Mouse (Mus musculus) CH12.LX (cell line): ENCODE data around the gene Slc26a6. TPM values are rescaled to one million over a fixed set of nuclear protein-coding genes. Genes with fewer than 3 reads are reported as not detected.

Experiments used
- DNase-seq: peaks from one replicate; pipeline ENCODE4 v3.0.0-alpha.2; 2013; ENCODE audit errors: extremely low read depth
- H3K27ac ChIP-seq: 2 replicates; pipeline ENCODE4 v1.5.1; 2012; ENCODE audit warnings: low read depth, mild to moderate bottlenecking, control low read depth, moderate library complexity; ENCODE audit not compliant: insufficient read depth
- H3K27me3 ChIP-seq: replicated peaks from 2 replicates; pipeline ENCODE3; 2012; ENCODE audit warnings: inconsistent platforms
- H3K36me3 ChIP-seq, 2 experiments: replicated peaks in 1 of 2; 2 replicates each; pipeline versions ENCODE3 to v1.6.1; 2012; ENCODE audit warnings: inconsistent platforms in 1 of 2, low read length in 1 of 2, mild to moderate bottlenecking in 1 of 2, mixed read lengths in 1 of 2, moderate library complexity in 1 of 2; ENCODE audit not compliant: control insufficient read depth in 1 of 2, insufficient read depth in 1 of 2
- H3K4me1 ChIP-seq, 2 experiments: 2 replicates each; pipeline ENCODE4 v1.6.1; 2012; ENCODE audit warnings: inconsistent platforms in 1 of 2, moderate library complexity in 1 of 2; ENCODE audit not compliant: insufficient read depth in 2 of 2, control insufficient read depth in 1 of 2
- H3K4me2 ChIP-seq: 2 replicates; pipeline ENCODE4 v1.6.1; 2012; ENCODE audit warnings: low read depth, mild to moderate bottlenecking, control low read depth; ENCODE audit not compliant: poor library complexity, insufficient read depth, severe bottlenecking
- H3K4me3 ChIP-seq, 3 experiments: fragments of 150-350 bp in 1 of 3; sonication (generic) in 1 of 3; replicated peaks in 1 of 3; 2 replicates each; pipeline versions ENCODE3 to v1.5.1; 2011 to 2012; ENCODE audit warnings: low read depth in 2 of 3, low read length in 2 of 3, mild to moderate bottlenecking in 2 of 3, moderate library complexity in 2 of 3, control low read depth in 1 of 3, improper control_type of control experiment in 1 of 3, inconsistent platforms in 1 of 3, mixed read lengths in 1 of 3; ENCODE audit not compliant: poor library complexity in 1 of 3
- H3K79me2 ChIP-seq: replicated peaks from 2 replicates; pipeline ENCODE4 v1.6.1; 2012; ENCODE audit warnings: mild to moderate bottlenecking, moderate library complexity; ENCODE audit not compliant: control insufficient read depth, poor library complexity, insufficient read depth, severe bottlenecking; ENCODE audit errors: extremely low read depth
- H3K9ac ChIP-seq: 2 replicates; pipeline ENCODE4 v1.6.1; 2012; ENCODE audit warnings: low read depth, mild to moderate bottlenecking, control low read depth, moderate library complexity; ENCODE audit not compliant: insufficient read depth
- H3K9me3 ChIP-seq: replicated peaks from 2 replicates; pipeline ENCODE3; 2012; ENCODE audit warnings: low read length, inconsistent platforms, mixed read lengths
- BHLHE40 ChIP-seq: IDR thresholded peaks from 2 replicates; pipeline ENCODE4 v1.6.1; 2011; ENCODE audit warnings: mild to moderate bottlenecking, low read depth, low read length, improper control_type of control experiment
- CTCF ChIP-seq, 2 experiments: IDR thresholded peaks in 1 of 2; conservative IDR thresholded peaks in 1 of 2; 2 replicates each; pipeline ENCODE4 v1.5.1; 2011 to 2012; ENCODE audit warnings: low read depth in 2 of 2, low read length in 2 of 2, improper control_type of control experiment in 1 of 2, inconsistent platforms in 1 of 2, mild to moderate bottlenecking in 1 of 2, moderate library complexity in 1 of 2
- GABPA ChIP-seq: IDR thresholded peaks from 2 replicates; pipeline ENCODE4 v1.6.1; 2012; ENCODE audit warnings: low read depth, low read length, improper control_type of control experiment, inconsistent platforms; ENCODE audit not compliant: insufficient replicate concordance
- HCFC1 ChIP-seq: IDR thresholded peaks from 2 replicates; pipeline ENCODE4 v1.6.1; 2012; ENCODE audit warnings: low read depth, mild to moderate bottlenecking, inconsistent platforms, low read length, improper control_type of control experiment
- IRF4 ChIP-seq: IDR thresholded peaks from 2 replicates; pipeline ENCODE4 v1.6.1; 2014; ENCODE audit warnings: low read depth, mild to moderate bottlenecking, inconsistent platforms, low read length, improper control_type of control experiment
- MAFK ChIP-seq: IDR thresholded peaks from 2 replicates; pipeline ENCODE4 v1.6.1; 2011; ENCODE audit warnings: low read length, improper control_type of control experiment; ENCODE audit not compliant: insufficient replicate concordance
- MAX ChIP-seq: IDR thresholded peaks from 2 replicates; pipeline ENCODE4 v1.6.1; 2011; ENCODE audit warnings: low read length, improper control_type of control experiment
- MEF2A ChIP-seq: IDR thresholded peaks from 2 replicates; pipeline ENCODE4 v1.6.1; 2014; ENCODE audit warnings: low read depth, mild to moderate bottlenecking, inconsistent platforms, low read length, improper control_type of control experiment, borderline replicate concordance
- MYC ChIP-seq: IDR thresholded peaks from 2 replicates; pipeline ENCODE4 v1.6.1; 2011; ENCODE audit warnings: low read depth, mild to moderate bottlenecking, improper control_type of control experiment, low read length
- NRF1 ChIP-seq: IDR thresholded peaks from 2 replicates; pipeline ENCODE4 v1.6.1; 2014; ENCODE audit warnings: low read depth, mild to moderate bottlenecking, inconsistent platforms, low read length, improper control_type of control experiment, moderate library complexity
- POLR2AphosphoS2 ChIP-seq: IDR thresholded peaks from 2 replicates; pipeline ENCODE4 v1.6.1; 2011; ENCODE audit warnings: low read depth, low read length, improper control_type of control experiment
- UBTF ChIP-seq: IDR thresholded peaks from 2 replicates; pipeline ENCODE4 v1.6.1; 2012; ENCODE audit warnings: low read depth, mild to moderate bottlenecking, inconsistent platforms, low read length, improper control_type of control experiment, moderate library complexity
- USF1 ChIP-seq: IDR thresholded peaks from 2 replicates; pipeline ENCODE4 v1.6.1; 2014; ENCODE audit warnings: low read depth, mild to moderate bottlenecking, inconsistent platforms, low read length, improper control_type of control experiment
- USF2 ChIP-seq: conservative IDR thresholded peaks from 2 replicates; pipeline ENCODE4 v1.6.1; 2011; ENCODE audit warnings: low read depth, low read length, improper control_type of control experiment
- ZMIZ1 ChIP-seq: IDR thresholded peaks from 2 replicates; pipeline ENCODE4 v1.6.1; 2012; ENCODE audit warnings: low read depth, mild to moderate bottlenecking, inconsistent platforms, low read length, improper control_type of control experiment
- dilution Hi-C: fragments of 300-500 bp; cut with MboI; formaldehyde crosslinking; loops from 2 replicates; pipeline ENCODE4 v1.14.3; 2020; ENCODE audit warnings: low sequenced_read_pairs; ENCODE audit not compliant: extremely low pct_unique_long_range_greater_than_20kb, extremely low pct_ligation_motif_present
- in situ Hi-C: fragments of 300-500 bp; cut with MboI; formaldehyde crosslinking; loops from 3 replicates; pipeline ENCODE4 v1.14.3; 2019; ENCODE audit warnings: low sequenced_read_pairs, low pct_ligation_motif_present, low pct_unique_long_range_greater_than_20kb, mixed read lengths
- polyA plus RNA-seq: library from polyadenylated mRNA; unstranded; fragments of >175 nt; gene quantifications from 2 replicates; pipeline ENCODE4 v1.2.1, GENCODE M21; 2012; ENCODE audit warnings: low read depth; ENCODE audit not compliant: insufficient read length
- total RNA-seq, 2 experiments: library from RNA; depleted of rRNA; stranded (reverse); fragments of 300-350 nt in 1 of 2; fragments of >200 nt in 1 of 2; gene quantifications; 2 replicates each; pipeline ENCODE4 v1.2.3; 2012 to 2014

Slc26a6 gene
- total and polyA plus RNA-seq, 3 experiments, result 5.0 to 10.0 (median 5.0) TPM

- Histone ChIP-seq H3K4me2 (no peak overlapping the region), H3K27ac (no peak overlapping the region), H3K79me2 (no peaks in the 10 kb centered on the region), H3K4me1 (no peaks in the 10 kb centered on the region), H3K9me3 (no peaks in the 10 kb centered on the region), H3K27me3 (no peaks in the 10 kb centered on the region), H3K9ac (no peak overlapping the region), H3K36me3 (no peaks in the 10 kb centered on the region), H3K4me3 (no peak overlapping the region)
- TF ChIP-seq USF2 (no peak), NRF1 (no peak)
- in situ Hi-C loops, result no loop called here
- DNase-seq, result no peak
- dilution Hi-C loops, result no loop called here
Observed at GRCm38 (mm10) chr9:108928424-108928823, 75.3 kb downstream of the Slc26a6 start.

GRCm38 (mm10) chr9:108935991-108936390 lies 82.9 kb downstream of the Slc26a6 start:
- DNase-seq, result no peak
- in situ Hi-C loops (no loop called here), dilution Hi-C loops (no loop called here)
- H3K27me3 ChIP-seq, result peaks cover 4% of the 10 kb centered on the region
- no peak for TF ChIP-seq IRF4
- no peak for TF ChIP-seq NRF1
- no peak for TF ChIP-seq MEF2A
- no peak for TF ChIP-seq BHLHE40
- TF ChIP-seq MAFK, result no peak
- TF ChIP-seq HCFC1, result no peak
- no peak for TF ChIP-seq GABPA
- TF ChIP-seq CTCF (conservative IDR thresholded peaks at IDR 0.05 in 1 of 2, IDR thresholded peaks at IDR 0.05 in 1 of 2; ENCODE audit: low read depth in 2 of 2, low read length in 2 of 2), result no peak
- no peak for TF ChIP-seq POLR2AphosphoS2
- TF ChIP-seq MYC, result no peak
- TF ChIP-seq ZMIZ1, result no peak
- TF ChIP-seq UBTF, result no peak
- no peak for TF ChIP-seq MAX
- no peak for TF ChIP-seq USF1
- H3K4me3 ChIP-seq, result peak overlapping the region in 1 of 3 experiments; percentile 96
- H3K36me3 ChIP-seq, result peaks cover 18 to 28% of the 10 kb centered on the region in 2 experiments
- peaks cover 11% of the 10 kb centered on the region for H3K79me2 ChIP-seq
- H3K4me1 ChIP-seq, result peaks cover 0 to 13% of the 10 kb centered on the region in 2 experiments; a peak in 2 of 4 replicates
- no peak overlapping the region for H3K27ac ChIP-seq
- 0 out of 2 replicates have a peak overlapping the region, but pooled peaks have one; percentile 27 for H3K4me2 ChIP-seq
- H3K9ac ChIP-seq, result no peak overlapping the region
- no peaks in the 10 kb centered on the region for H3K9me3 ChIP-seq
